Mouse (Mus musculus) left cerebral cortex, adult 11 months (tissue): ENCODE measurements around the gene Bsph1.
"Not testable (repeated sequence)": the region's sequence is repeated elsewhere in the genome, so short reads cannot be mapped to it uniquely, and the experiment has no call there.

ENCODE experiments used
- DNase-seq: peaks from one replicate; pipeline ENCODE4 v3.0.0; 2022; ENCODE audit warnings: low spot score

Bsph1 gene

DNA sequence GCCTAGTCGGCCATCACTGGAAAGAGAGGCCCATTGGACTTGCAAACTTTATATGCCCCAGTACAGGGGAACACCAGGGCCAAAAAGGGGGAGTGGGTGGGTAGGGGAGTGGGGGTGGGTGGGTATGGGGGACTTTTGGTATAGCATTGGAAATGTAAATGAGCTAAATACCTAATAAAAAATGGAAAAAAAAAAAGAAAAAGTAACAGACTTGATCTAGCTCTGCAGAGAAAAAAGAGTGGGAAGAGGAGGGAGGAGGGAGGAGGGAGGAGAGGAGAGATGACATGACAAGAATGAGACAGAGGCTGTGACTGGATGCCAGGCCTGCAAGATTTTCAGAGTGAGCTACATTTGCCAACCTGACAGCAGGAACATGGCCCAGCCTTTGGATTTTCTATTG is at the start of gene Bsph1:
Gene Bsph1 (plus strand): TSS at position 301 of the 400 bp plus-strand sequence.
- not testable (repeated sequence) for DNase-seq

DNA sequence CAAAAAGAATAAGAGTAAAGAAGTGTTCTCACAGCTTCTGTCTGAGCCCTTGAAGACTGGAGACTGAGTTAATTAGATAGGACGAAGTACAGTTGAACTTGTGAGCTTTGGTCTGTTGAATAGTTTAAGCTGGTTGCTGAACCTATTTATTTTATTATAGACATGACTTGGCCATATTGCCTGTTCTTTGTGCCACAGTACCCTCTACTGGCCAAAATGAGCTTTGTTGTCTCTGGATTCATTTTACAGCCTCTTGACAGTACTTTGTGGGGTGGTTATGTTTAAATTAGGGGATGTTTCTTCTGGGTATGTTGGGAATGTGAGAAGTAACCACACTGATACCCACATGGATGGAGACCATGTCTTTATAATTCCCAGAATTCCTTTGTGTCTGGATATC is 60.9 kb downstream of the Bsph1 start:
- peak; percentile 2 for DNase-seq
